Mouse (Mus musculus) CH12.LX (cell line): ENCODE results near the gene Fbxl20. TPM values are rescaled to one million over a fixed set of nuclear protein-coding genes. Genes with fewer than 3 reads are reported as not detected.
A peak's percentile ranks its signal among the peaks of the same experiment; 100 is the strongest.

Source experiments
- DNase-seq: peaks from one replicate; pipeline ENCODE4 v3.0.0-alpha.2; 2013; ENCODE audit errors: extremely low read depth
- H3K27ac ChIP-seq: 2 replicates; pipeline ENCODE4 v1.5.1; 2012; ENCODE audit warnings: low read depth, mild to moderate bottlenecking, control low read depth, moderate library complexity; ENCODE audit not compliant: insufficient read depth
- H3K27me3 ChIP-seq: replicated peaks from 2 replicates; pipeline ENCODE3; 2012; ENCODE audit warnings: inconsistent platforms
- H3K36me3 ChIP-seq, 2 experiments: replicated peaks in 1 of 2; 2 replicates each; pipeline versions ENCODE3 to v1.6.1; 2012; ENCODE audit warnings: inconsistent platforms in 1 of 2, low read length in 1 of 2, mild to moderate bottlenecking in 1 of 2, mixed read lengths in 1 of 2, moderate library complexity in 1 of 2; ENCODE audit not compliant: control insufficient read depth in 1 of 2, insufficient read depth in 1 of 2
- H3K4me1 ChIP-seq, 2 experiments: 2 replicates each; pipeline ENCODE4 v1.6.1; 2012; ENCODE audit warnings: inconsistent platforms in 1 of 2, moderate library complexity in 1 of 2; ENCODE audit not compliant: insufficient read depth in 2 of 2, control insufficient read depth in 1 of 2
- H3K4me2 ChIP-seq: 2 replicates; pipeline ENCODE4 v1.6.1; 2012; ENCODE audit warnings: low read depth, mild to moderate bottlenecking, control low read depth; ENCODE audit not compliant: poor library complexity, insufficient read depth, severe bottlenecking
- H3K4me3 ChIP-seq, 3 experiments: fragments of 150-350 bp in 1 of 3; sonication (generic) in 1 of 3; replicated peaks in 1 of 3; 2 replicates each; pipeline versions ENCODE3 to v1.5.1; 2011 to 2012; ENCODE audit warnings: low read depth in 2 of 3, low read length in 2 of 3, mild to moderate bottlenecking in 2 of 3, moderate library complexity in 2 of 3, control low read depth in 1 of 3, improper control_type of control experiment in 1 of 3, inconsistent platforms in 1 of 3, mixed read lengths in 1 of 3; ENCODE audit not compliant: poor library complexity in 1 of 3
- H3K79me2 ChIP-seq: replicated peaks from 2 replicates; pipeline ENCODE4 v1.6.1; 2012; ENCODE audit warnings: mild to moderate bottlenecking, moderate library complexity; ENCODE audit not compliant: control insufficient read depth, poor library complexity, insufficient read depth, severe bottlenecking; ENCODE audit errors: extremely low read depth
- H3K9ac ChIP-seq: 2 replicates; pipeline ENCODE4 v1.6.1; 2012; ENCODE audit warnings: low read depth, mild to moderate bottlenecking, control low read depth, moderate library complexity; ENCODE audit not compliant: insufficient read depth
- H3K9me3 ChIP-seq: replicated peaks from 2 replicates; pipeline ENCODE3; 2012; ENCODE audit warnings: low read length, inconsistent platforms, mixed read lengths
- BHLHE40 ChIP-seq: IDR thresholded peaks from 2 replicates; pipeline ENCODE4 v1.6.1; 2011; ENCODE audit warnings: mild to moderate bottlenecking, low read depth, low read length, improper control_type of control experiment
- CHD1 ChIP-seq: IDR thresholded peaks from 2 replicates; pipeline ENCODE4 v1.6.1; 2012; ENCODE audit warnings: low read depth, low read length, improper control_type of control experiment, inconsistent platforms
- CHD2 ChIP-seq: IDR thresholded peaks from 2 replicates; pipeline ENCODE4 v1.6.1; 2011; ENCODE audit warnings: low read length, improper control_type of control experiment
- CTCF ChIP-seq, 2 experiments: IDR thresholded peaks in 1 of 2; conservative IDR thresholded peaks in 1 of 2; 2 replicates each; pipeline ENCODE4 v1.5.1; 2011 to 2012; ENCODE audit warnings: low read depth in 2 of 2, low read length in 2 of 2, improper control_type of control experiment in 1 of 2, inconsistent platforms in 1 of 2, mild to moderate bottlenecking in 1 of 2, moderate library complexity in 1 of 2
- E2F4 ChIP-seq: IDR thresholded peaks from 2 replicates; pipeline ENCODE4 v1.6.1; 2011; ENCODE audit warnings: low read depth, low read length, improper control_type of control experiment; ENCODE audit not compliant: insufficient replicate concordance
- ELF1 ChIP-seq: IDR thresholded peaks from 2 replicates; pipeline ENCODE4 v1.6.1; 2014; ENCODE audit warnings: low read depth, mild to moderate bottlenecking, inconsistent platforms, low read length, improper control_type of control experiment
- EP300 ChIP-seq: IDR thresholded peaks from 2 replicates; pipeline ENCODE4 v1.6.1; 2011; ENCODE audit warnings: low read length, improper control_type of control experiment
- ETS1 ChIP-seq: conservative IDR thresholded peaks from 2 replicates; pipeline ENCODE4 v1.6.1; 2012; ENCODE audit warnings: low read depth, mild to moderate bottlenecking, inconsistent platforms, low read length, improper control_type of control experiment, moderate library complexity
- GABPA ChIP-seq: IDR thresholded peaks from 2 replicates; pipeline ENCODE4 v1.6.1; 2012; ENCODE audit warnings: low read depth, low read length, improper control_type of control experiment, inconsistent platforms; ENCODE audit not compliant: insufficient replicate concordance
- HCFC1 ChIP-seq: IDR thresholded peaks from 2 replicates; pipeline ENCODE4 v1.6.1; 2012; ENCODE audit warnings: low read depth, mild to moderate bottlenecking, inconsistent platforms, low read length, improper control_type of control experiment
- IRF4 ChIP-seq: IDR thresholded peaks from 2 replicates; pipeline ENCODE4 v1.6.1; 2014; ENCODE audit warnings: low read depth, mild to moderate bottlenecking, inconsistent platforms, low read length, improper control_type of control experiment
- JUN ChIP-seq: IDR thresholded peaks from 2 replicates; pipeline ENCODE4 v1.6.1; 2011; ENCODE audit warnings: low read depth, mild to moderate bottlenecking, low read length, improper control_type of control experiment, moderate library complexity; ENCODE audit not compliant: insufficient read depth
- JUND ChIP-seq: conservative IDR thresholded peaks from 2 replicates; pipeline ENCODE4 v1.6.1; 2011; ENCODE audit warnings: low read depth, low read length, improper control_type of control experiment
- KAT2A ChIP-seq: IDR thresholded peaks from 2 replicates; pipeline ENCODE4 v1.6.1; 2012; ENCODE audit warnings: low read length, improper control_type of control experiment, inconsistent platforms; ENCODE audit not compliant: insufficient replicate concordance
- MAFK ChIP-seq: IDR thresholded peaks from 2 replicates; pipeline ENCODE4 v1.6.1; 2011; ENCODE audit warnings: low read length, improper control_type of control experiment; ENCODE audit not compliant: insufficient replicate concordance
- MAX ChIP-seq: IDR thresholded peaks from 2 replicates; pipeline ENCODE4 v1.6.1; 2011; ENCODE audit warnings: low read length, improper control_type of control experiment
- MAZ ChIP-seq: IDR thresholded peaks from 2 replicates; pipeline ENCODE4 v1.6.1; 2012; ENCODE audit warnings: low read depth, mild to moderate bottlenecking, inconsistent platforms, low read length, improper control_type of control experiment, moderate library complexity
- MEF2A ChIP-seq: IDR thresholded peaks from 2 replicates; pipeline ENCODE4 v1.6.1; 2014; ENCODE audit warnings: low read depth, mild to moderate bottlenecking, inconsistent platforms, low read length, improper control_type of control experiment, borderline replicate concordance
- MXI1 ChIP-seq: IDR thresholded peaks from 2 replicates; pipeline ENCODE4 v1.6.1; 2011; ENCODE audit warnings: mild to moderate bottlenecking, low read depth, low read length, improper control_type of control experiment
- MYC ChIP-seq: IDR thresholded peaks from 2 replicates; pipeline ENCODE4 v1.6.1; 2011; ENCODE audit warnings: low read depth, mild to moderate bottlenecking, improper control_type of control experiment, low read length
- NELFE ChIP-seq: IDR thresholded peaks from 2 replicates; pipeline ENCODE4 v1.6.1; 2011; ENCODE audit warnings: low read depth, low read length, improper control_type of control experiment
- NRF1 ChIP-seq: IDR thresholded peaks from 2 replicates; pipeline ENCODE4 v1.6.1; 2014; ENCODE audit warnings: low read depth, mild to moderate bottlenecking, inconsistent platforms, low read length, improper control_type of control experiment, moderate library complexity
- PAX5 ChIP-seq: IDR thresholded peaks from 2 replicates; pipeline ENCODE4 v1.6.1; 2012; ENCODE audit warnings: low read length, inconsistent platforms, mixed read lengths
- POLR2A ChIP-seq: IDR thresholded peaks from 2 replicates; pipeline ENCODE4 v1.6.1; 2011; ENCODE audit warnings: low read depth, mild to moderate bottlenecking, improper control_type of control experiment, low read length
- POLR2AphosphoS2 ChIP-seq: IDR thresholded peaks from 2 replicates; pipeline ENCODE4 v1.6.1; 2011; ENCODE audit warnings: low read depth, low read length, improper control_type of control experiment
- RAD21 ChIP-seq: IDR thresholded peaks from 2 replicates; pipeline ENCODE4 v1.6.1; 2011; ENCODE audit warnings: low read depth, mild to moderate bottlenecking, low read length, improper control_type of control experiment, moderate library complexity
- RCOR1 ChIP-seq: conservative IDR thresholded peaks from 2 replicates; pipeline ENCODE4 v1.6.1; 2012; ENCODE audit warnings: low read depth, mild to moderate bottlenecking, inconsistent platforms, low read length, improper control_type of control experiment
- SIN3A ChIP-seq: IDR thresholded peaks from 2 replicates; pipeline ENCODE4 v1.6.1; 2012; ENCODE audit warnings: low read length, improper control_type of control experiment, inconsistent platforms
- SMC3 ChIP-seq: IDR thresholded peaks from 2 replicates; pipeline ENCODE4 v1.6.1; 2011; ENCODE audit warnings: low read depth, low read length, improper control_type of control experiment
- TBP ChIP-seq: conservative IDR thresholded peaks from 2 replicates; pipeline ENCODE4 v1.6.1; 2011; ENCODE audit warnings: low read depth, low read length, improper control_type of control experiment
- UBTF ChIP-seq: IDR thresholded peaks from 2 replicates; pipeline ENCODE4 v1.6.1; 2012; ENCODE audit warnings: low read depth, mild to moderate bottlenecking, inconsistent platforms, low read length, improper control_type of control experiment, moderate library complexity
- USF1 ChIP-seq: IDR thresholded peaks from 2 replicates; pipeline ENCODE4 v1.6.1; 2014; ENCODE audit warnings: low read depth, mild to moderate bottlenecking, inconsistent platforms, low read length, improper control_type of control experiment
- USF2 ChIP-seq: conservative IDR thresholded peaks from 2 replicates; pipeline ENCODE4 v1.6.1; 2011; ENCODE audit warnings: low read depth, low read length, improper control_type of control experiment
- ZC3H11A ChIP-seq: IDR thresholded peaks from 2 replicates; pipeline ENCODE4 v1.6.1; 2012; ENCODE audit warnings: low read depth, mild to moderate bottlenecking, inconsistent platforms, low read length, improper control_type of control experiment
- ZKSCAN1 ChIP-seq: IDR thresholded peaks from 2 replicates; pipeline ENCODE4 v1.6.1; 2012; ENCODE audit warnings: low read depth, inconsistent platforms, low read length, improper control_type of control experiment, borderline replicate concordance
- ZMIZ1 ChIP-seq: IDR thresholded peaks from 2 replicates; pipeline ENCODE4 v1.6.1; 2012; ENCODE audit warnings: low read depth, mild to moderate bottlenecking, inconsistent platforms, low read length, improper control_type of control experiment
- ZNF384 ChIP-seq: IDR thresholded peaks from 2 replicates; pipeline ENCODE4 v1.6.1; 2012; ENCODE audit warnings: low read depth, low read length, improper control_type of control experiment, inconsistent platforms
- dilution Hi-C: fragments of 300-500 bp; cut with MboI; formaldehyde crosslinking; loops from 2 replicates; pipeline ENCODE4 v1.14.3; 2020; ENCODE audit warnings: low sequenced_read_pairs; ENCODE audit not compliant: extremely low pct_unique_long_range_greater_than_20kb, extremely low pct_ligation_motif_present
- in situ Hi-C: fragments of 300-500 bp; cut with MboI; formaldehyde crosslinking; loops from 3 replicates; pipeline ENCODE4 v1.14.3; 2019; ENCODE audit warnings: low sequenced_read_pairs, low pct_ligation_motif_present, low pct_unique_long_range_greater_than_20kb, mixed read lengths
- polyA plus RNA-seq: library from polyadenylated mRNA; unstranded; fragments of >175 nt; gene quantifications from 2 replicates; pipeline ENCODE4 v1.2.1, GENCODE M21; 2012; ENCODE audit warnings: low read depth; ENCODE audit not compliant: insufficient read length
- total RNA-seq, 2 experiments: library from RNA; depleted of rRNA; stranded (reverse); fragments of 300-350 nt in 1 of 2; fragments of >200 nt in 1 of 2; gene quantifications; 2 replicates each; pipeline ENCODE4 v1.2.3; 2012 to 2014

Gene Fbxl20
- total RNA-seq (2012; rRNA removed), result 4.4 and 7.9 TPM in 2 replicates
- total RNA-seq (2014; rRNA removed), result 4.8 and 6.4 TPM in 2 replicates
- 7.4 and 9.0 TPM in 2 replicates for polyA plus RNA-seq

GRCm38 (mm10) chr11:98149786-98150624 lies at the start of gene Fbxl20:
Gene Fbxl20, minus strand, starts transcription at chr11:98150403.
- Histone ChIP-seq H3K4me1 (peaks cover 0 to 14% of the 10 kb centered on the region in 2 experiments; a peak in 2 of 4 replicates), H3K4me2 (peak within 1 kb of the TSS; percentile 88), H3K4me3 (peak within 1 kb of the TSS; percentile 86 to 93 (median 88)), H3K27me3 (no peaks in the 10 kb centered on the region), H3K9me3 (no peaks in the 10 kb centered on the region), H3K79me2 (peaks cover 26% of the 10 kb centered on the region), H3K36me3 (peaks cover 2 to 25% of the 10 kb centered on the region in 2 experiments), H3K27ac (peak within 1 kb of the TSS; percentile 49), H3K9ac (peak within 1 kb of the TSS; percentile 69)
- dilution Hi-C loops, result no loop called here
- in situ Hi-C loops, result loop anchor here (5.0 kb wide), 1 partner anchor 42 kb away; the partner anchor contains the start of gene Med1
- peak; percentile 95 for DNase-seq
- TF ChIP-seq RAD21 (no peak), NRF1 (0 out of 2 replicates have a peak, but pooled peaks have one; percentile 29), KAT2A (no peak), MAFK (no peak), TBP (no peak), HCFC1 (peak; percentile 64; the same call in 1 of the 2 replicates), CHD1 (no peak), UBTF (no peak), POLR2AphosphoS2 (no peak), IRF4 (peak; percentile 0; the same call in 1 of the 2 replicates), MXI1 (peak; percentile 100; the same call in 1 of the 2 replicates), ZNF384 (no peak), MAZ (no peak), GABPA (no peak), MAX (peak; percentile 100; the same call in 1 of the 2 replicates), JUN (no peak), MYC (0 out of 2 replicates have a peak, but pooled peaks have one; percentile 31), MEF2A (peak; percentile 42; the same call in 1 of the 2 replicates), BHLHE40 (no peak; the same call in 1 of the 2 replicates), ELF1 (no peak; the same call in 1 of the 2 replicates), USF2 (no peak), USF1 (no peak), E2F4 (0 out of 2 replicates have a peak, but pooled peaks have one; percentile 88), NELFE (no peak), SIN3A (peak; percentile 42; the same call in 1 of the 2 replicates), RCOR1 (0 out of 2 replicates have a peak, but pooled peaks have one; percentile 4), PAX5 (no peak), ZMIZ1 (no peak), ZKSCAN1 (no peak), SMC3 (no peak), EP300 (peak; percentile 12; the same call in 1 of the 2 replicates), ZC3H11A (no peak), CHD2 (peak; percentile 93), CTCF (conservative IDR thresholded peaks at IDR 0.05 in 1 of 2, IDR thresholded peaks at IDR 0.05 in 1 of 2; ENCODE audit: low read depth in 2 of 2, low read length in 2 of 2) (no peak), ETS1 (no peak), POLR2A (no peak), JUND (no peak)
